Mouse (Mus musculus): Measurements from ENCODE around the gene Traip. TPM values are rescaled to one million over a fixed set of nuclear protein-coding genes. Genes with fewer than 3 reads are reported as not detected.

The Traip gene
- polyA plus RNA-seq, 1 experiment from 2014 or later, result 2.2 TPM

DNA sequence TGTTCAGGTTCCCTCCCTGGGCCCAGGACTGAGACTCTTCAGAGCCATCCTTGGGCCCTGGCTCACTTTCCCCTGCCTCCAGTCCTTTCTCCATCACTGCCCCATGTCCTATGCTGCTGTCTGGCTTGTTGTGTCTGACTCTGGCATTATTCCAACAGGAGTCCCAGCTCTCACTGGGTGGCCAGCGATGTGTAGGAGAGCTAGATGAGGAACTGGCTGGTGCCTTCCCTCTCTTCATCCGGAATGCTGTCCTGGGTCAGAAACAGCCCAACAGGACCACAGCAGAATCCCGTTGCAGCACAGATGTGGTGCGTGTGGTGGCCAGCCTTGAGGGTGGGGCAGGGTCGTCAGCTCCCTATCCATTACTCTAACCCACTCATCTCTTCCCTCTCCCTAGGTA lies 20.4 kb downstream of the Traip start:
- Histone ChIP-seq H3K4me1 (ENCODE audit: insufficient read depth, low read depth, low read length) (peaks cover 5% of the 10 kb centered on the region; the same call in 1 of the 2 replicates), H3K36me3 (ENCODE audit: insufficient read depth, low read length) (no peaks in the 10 kb centered on the region)

DNA sequence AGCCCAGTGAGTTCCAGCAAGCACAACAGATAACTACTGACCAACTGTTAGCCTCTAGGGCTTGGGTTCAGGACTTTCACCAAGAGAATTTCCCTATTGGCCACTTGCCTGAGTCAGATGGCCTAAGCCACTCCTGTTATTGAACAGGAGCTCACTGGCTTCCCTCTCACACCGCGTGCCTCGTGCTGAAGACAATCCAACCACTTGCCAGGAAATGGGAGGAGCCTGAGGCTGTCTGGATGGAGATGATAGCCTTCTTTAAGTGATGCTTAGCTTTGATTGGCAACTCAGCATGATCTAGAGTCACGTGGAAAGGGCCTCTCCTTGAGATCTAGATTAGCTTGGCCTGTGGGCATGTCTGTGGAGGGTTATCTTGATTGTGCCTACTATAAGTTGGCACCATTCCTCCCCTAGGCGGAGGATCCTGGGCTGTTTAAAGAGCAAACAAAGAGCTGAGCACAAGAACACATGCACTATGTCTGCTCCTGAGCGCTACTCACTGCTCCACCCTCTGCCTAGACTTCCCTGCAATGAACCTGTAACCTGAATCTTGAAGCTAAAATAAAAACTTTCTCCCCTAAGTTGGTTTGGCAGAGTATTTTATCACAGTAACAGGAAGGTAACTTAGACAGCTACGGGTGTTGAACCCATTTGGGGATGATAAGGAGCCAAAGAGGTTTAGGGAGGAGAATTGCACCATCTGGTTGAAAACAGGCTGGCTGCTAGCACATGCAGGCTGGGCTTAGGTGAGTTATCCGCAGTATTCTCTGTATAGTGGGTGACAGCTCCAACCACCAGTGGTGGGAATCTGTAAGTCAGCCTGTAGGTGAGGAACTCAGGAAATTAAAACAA lies 22.0 kb downstream of the Traip start:
- Histone ChIP-seq H3K27ac (ENCODE audit: low read length) (no peak overlapping the region), H3K4me2 (replicated peaks; ENCODE audit: low read depth, low read length) (no peak overlapping the region), H3K9ac (replicated peaks; ENCODE audit: low read depth) (no peak overlapping the region), H3K4me1 (ENCODE audit: insufficient read depth, low read depth, low read length) (peaks cover 11% of the 10 kb centered on the region; the same call in 1 of the 2 replicates), H3K4me3 (ENCODE audit: low read depth, low read length) (no peak overlapping the region), H3K36me3 (ENCODE audit: insufficient read depth, low read length) (no peaks in the 10 kb centered on the region), H3K27me3 (replicated peaks; ENCODE audit: insufficient read depth, low read length) (no peaks in the 10 kb centered on the region), H3K9me3 (ENCODE audit: low read length) (no peaks in the 10 kb centered on the region)
- DNase-seq (ENCODE audit: low spot score), result peak; percentile 43
- TF ChIP-seq EP300 (IDR thresholded peaks at IDR 0.05), result no peak
- TF ChIP-seq CTCF (IDR thresholded peaks at IDR 0.05), result no peak
- peak; percentile 60 for ATAC-seq
- WGBS, result 46% methylated on average over 8 of the region's 8 CpGs

More for the DNA sequence above, 20.4 kb downstream of the Traip start:
- WGBS, result 72% methylated on average over 5 of the region's 5 CpGs
- TF ChIP-seq CTCF (IDR thresholded peaks at IDR 0.05) (no peak), EP300 (IDR thresholded peaks at IDR 0.05) (no peak)
- DNase-seq (ENCODE audit: low spot score) (no peak), ATAC-seq (no peak)
- H3K27me3 ChIP-seq (replicated peaks; ENCODE audit: insufficient read depth, low read length), result no peaks in the 10 kb centered on the region
- H3K4me2 ChIP-seq (replicated peaks; ENCODE audit: low read depth, low read length), result no peak overlapping the region
- H3K4me3 ChIP-seq (ENCODE audit: low read depth, low read length), result no peak overlapping the region
- H3K9ac ChIP-seq (replicated peaks; ENCODE audit: low read depth), result no peak overlapping the region
- H3K27ac ChIP-seq (ENCODE audit: low read length), result no peak overlapping the region
- no peaks in the 10 kb centered on the region for H3K9me3 ChIP-seq (ENCODE audit: low read length)

DNA sequence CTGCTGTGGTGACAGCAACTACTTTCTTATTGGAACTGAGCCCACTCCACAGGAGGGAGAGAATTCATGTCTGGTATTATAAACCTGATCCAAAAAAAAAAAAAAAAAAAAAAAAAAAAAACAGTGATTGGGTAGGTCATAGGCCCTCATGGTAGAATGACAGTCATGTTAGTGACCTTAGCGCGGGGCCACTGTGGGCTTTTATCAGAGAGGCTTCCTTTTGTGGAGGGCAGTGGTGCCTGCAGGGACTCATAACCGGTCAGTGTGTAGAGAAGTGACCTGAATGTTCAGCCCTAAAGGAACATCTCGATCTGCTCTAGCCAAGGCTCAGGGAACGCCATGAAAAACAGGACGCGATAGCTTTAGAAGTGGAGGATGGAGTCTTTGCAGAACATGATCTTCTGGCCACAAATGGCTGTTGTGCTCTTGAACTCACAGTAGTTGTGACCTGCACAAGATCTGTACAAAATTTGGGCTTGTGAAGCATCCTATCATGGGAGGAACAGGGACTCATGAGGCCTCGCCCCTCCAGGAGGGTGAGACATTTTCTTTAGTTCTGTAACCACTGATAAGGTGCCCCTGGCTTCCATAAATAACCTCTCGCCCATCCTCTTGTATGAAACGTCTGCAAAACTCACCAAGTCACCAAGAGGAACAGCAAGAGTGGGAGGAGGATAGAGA lies 24.7 kb downstream of the Traip start:
- peaks cover 11% of the 10 kb centered on the region; the same call in 1 of the 2 replicates for H3K4me1 ChIP-seq (ENCODE audit: insufficient read depth, low read depth, low read length)
- H3K27me3 ChIP-seq (replicated peaks; ENCODE audit: insufficient read depth, low read length), result no peaks in the 10 kb centered on the region
- no peak overlapping the region for H3K4me3 ChIP-seq (ENCODE audit: low read depth, low read length)
- peak overlapping the region; percentile 60; the same call in 1 of the 2 replicates for H3K4me2 ChIP-seq (replicated peaks; ENCODE audit: low read depth, low read length)
- no peak for ATAC-seq
- no peak for DNase-seq (ENCODE audit: low spot score)
- H3K9me3 ChIP-seq (ENCODE audit: low read length), result no peaks in the 10 kb centered on the region
- 0 out of 2 replicates have a peak, but pooled peaks cover 7% of the 10 kb centered on the region for H3K36me3 ChIP-seq (ENCODE audit: insufficient read depth, low read length)
- TF ChIP-seq CTCF (IDR thresholded peaks at IDR 0.05) (no peak), EP300 (IDR thresholded peaks at IDR 0.05) (no peak)
- H3K27ac ChIP-seq (ENCODE audit: low read length), result peak overlapping the region; percentile 78
- H3K9ac ChIP-seq (replicated peaks; ENCODE audit: low read depth), result no peak overlapping the region
- 72% methylated on average over 10 of the region's 10 CpGs for WGBS

DNA sequence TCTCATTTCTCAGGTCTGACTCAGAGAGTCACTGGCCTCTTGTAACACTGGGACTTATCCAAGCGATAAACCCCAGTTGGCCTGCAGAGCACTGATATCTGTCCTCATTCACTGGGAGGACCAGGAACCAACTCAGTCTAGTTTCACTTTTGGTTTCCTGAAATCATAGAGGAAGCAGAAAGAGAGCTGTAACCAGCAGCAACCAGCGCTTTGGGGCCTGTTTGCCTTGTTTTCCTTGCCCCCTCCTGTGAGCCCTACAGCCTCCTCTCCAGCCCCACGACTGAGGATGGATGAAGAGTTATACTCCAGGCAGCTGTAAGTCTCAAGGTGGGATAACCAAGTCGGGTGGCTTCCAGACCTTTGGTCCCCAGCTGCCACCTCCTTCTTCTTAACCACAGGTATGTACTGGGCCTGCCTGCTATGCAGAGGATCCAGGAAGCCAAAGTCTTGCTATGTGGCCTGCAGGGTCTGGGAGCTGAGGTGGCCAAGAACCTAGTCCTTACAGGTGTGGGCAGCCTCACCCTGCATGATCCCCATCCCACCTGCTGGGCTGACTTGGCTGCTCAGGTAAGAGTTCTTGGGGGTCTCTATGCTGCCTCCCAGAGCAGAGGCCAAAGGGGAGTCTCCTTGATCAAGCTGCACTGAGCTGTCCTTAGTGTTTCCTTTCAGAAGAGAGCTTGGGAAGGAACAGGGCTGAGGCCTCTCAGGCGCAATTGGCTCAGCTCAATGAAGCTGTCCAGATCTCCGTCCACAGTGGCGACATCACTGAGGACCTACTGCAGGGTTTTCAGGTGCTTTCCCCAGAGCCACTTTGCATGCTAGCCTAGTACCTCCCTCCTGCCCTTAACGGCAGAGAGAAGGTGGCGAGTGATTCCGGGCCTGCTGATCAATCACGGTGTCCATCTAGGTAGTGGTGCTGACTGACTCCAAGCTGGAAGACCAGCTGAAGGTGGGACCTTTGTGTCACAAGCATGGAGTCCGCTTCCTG lies 25.8 kb downstream of the Traip start, which contains the start of gene Uba7:
TSS of gene Uba7 (plus strand) at position 107 of the 988 bp plus-strand sequence.
- 57% methylated on average over 12 of the region's 12 CpGs for WGBS
- no peaks in the 10 kb centered on the region for H3K9me3 ChIP-seq (ENCODE audit: low read length)
- DNase-seq (ENCODE audit: low spot score) (peak; percentile 84), ATAC-seq (peak; percentile 73)
- H3K4me3 ChIP-seq (ENCODE audit: low read depth, low read length), result peak within 1 kb of the TSS; percentile 14
- 0 out of 2 replicates have a peak, but pooled peaks cover 12% of the 10 kb centered on the region for H3K36me3 ChIP-seq (ENCODE audit: insufficient read depth, low read length)
- peak within 1 kb of the TSS; percentile 78 for H3K27ac ChIP-seq (ENCODE audit: low read length)
- H3K4me1 ChIP-seq (ENCODE audit: insufficient read depth, low read depth, low read length), result peaks cover 11% of the 10 kb centered on the region; the same call in 1 of the 2 replicates
- peak within 1 kb of the TSS; percentile 36 for H3K9ac ChIP-seq (replicated peaks; ENCODE audit: low read depth)
- no peak for TF ChIP-seq CTCF (IDR thresholded peaks at IDR 0.05)
- no peak for TF ChIP-seq EP300 (IDR thresholded peaks at IDR 0.05)
- H3K4me2 ChIP-seq (replicated peaks; ENCODE audit: low read depth, low read length), result peak within 1 kb of the TSS; percentile 60
- no peaks in the 10 kb centered on the region for H3K27me3 ChIP-seq (replicated peaks; ENCODE audit: insufficient read depth, low read length)

DNA sequence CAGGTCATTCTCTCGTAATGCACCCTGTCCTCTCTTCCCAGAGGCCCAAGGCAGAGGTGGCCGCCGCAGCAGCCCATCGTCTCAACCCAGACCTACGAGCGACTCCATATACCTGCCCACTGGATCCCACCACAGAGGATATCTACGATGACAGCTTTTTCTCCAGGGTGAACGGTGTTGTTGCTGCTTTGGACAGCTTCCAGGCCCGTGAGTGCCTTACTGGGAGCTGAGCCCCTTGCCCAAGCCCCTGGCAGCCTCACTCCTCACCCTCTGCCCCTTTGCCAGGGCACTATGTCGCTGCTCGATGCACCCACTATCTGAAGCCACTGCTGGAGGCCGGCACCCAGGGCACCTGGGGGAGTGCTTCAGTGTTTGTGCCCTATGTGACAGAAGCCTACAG lies 28.9 kb downstream of the Traip start:
- TF ChIP-seq EP300 (IDR thresholded peaks at IDR 0.05) (no peak), CTCF (IDR thresholded peaks at IDR 0.05) (no peak)
- Histone ChIP-seq H3K4me3 (ENCODE audit: low read depth, low read length) (no peak overlapping the region), H3K4me2 (replicated peaks; ENCODE audit: low read depth, low read length) (no peak overlapping the region), H3K27me3 (replicated peaks; ENCODE audit: insufficient read depth, low read length) (no peaks in the 10 kb centered on the region), H3K9ac (replicated peaks; ENCODE audit: low read depth) (no peak overlapping the region), H3K4me1 (ENCODE audit: insufficient read depth, low read depth, low read length) (peaks cover 21% of the 10 kb centered on the region; the same call in 1 of the 2 replicates), H3K27ac (ENCODE audit: low read length) (no peak overlapping the region), H3K36me3 (ENCODE audit: insufficient read depth, low read length) (0 out of 2 replicates have a peak, but pooled peaks cover 14% of the 10 kb centered on the region), H3K9me3 (ENCODE audit: low read length) (no peaks in the 10 kb centered on the region)
- ATAC-seq, result no peak
- WGBS, result 86% methylated on average over 12 of the region's 12 CpGs
- DNase-seq (ENCODE audit: low spot score), result no peak
